Mouse (Mus musculus) right cerebral cortex, postnatal 25 days (tissue): Measurements from ENCODE around the gene Celsr1.
A peak's percentile ranks its signal among the peaks of the same experiment; 100 is the strongest.
"Not testable (repeated sequence)": the region's sequence is repeated elsewhere in the genome, so short reads cannot be mapped to it uniquely, and the experiment has no call there.

Source experiments
- DNase-seq: peaks from one replicate; pipeline ENCODE4 v3.0.0; 2022

The Celsr1 gene

GRCm38 (mm10) chr15:86064191-86064849 is 30.7 kb upstream of the Celsr1 start:
- no peak for DNase-seq

- no peak for DNase-seq
Measured at GRCm38 (mm10) chr15:86061848-86062481, 28.4 kb upstream of the Celsr1 start.

- DNase-seq, result no peak
Measured at GRCm38 (mm10) chr15:86061221-86061620, 27.6 kb upstream of the Celsr1 start.

- no peak for DNase-seq
Measured at GRCm38 (mm10) chr15:86060581-86060980, 27.0 kb upstream of the Celsr1 start.

GRCm38 (mm10) chr15:86059835-86060380 is 26.3 kb upstream of the Celsr1 start:
- no peak for DNase-seq

- no peak for DNase-seq
Measured at GRCm38 (mm10) chr15:86058931-86059834, 25.6 kb upstream of the Celsr1 start.

GRCm38 (mm10) chr15:86058394-86058915 is 24.9 kb upstream of the Celsr1 start:
- DNase-seq, result peak; percentile 89

GRCm38 (mm10) chr15:86057908-86058307 is 24.3 kb upstream of the Celsr1 start:
- no peak for DNase-seq

- DNase-seq, result no peak
Measured at GRCm38 (mm10) chr15:86057413-86057812, 23.8 kb upstream of the Celsr1 start, which contains the start of gene Gramd4. Gene Gramd4 (plus strand): TSS chr15:86057695.

GRCm38 (mm10) chr15:86056221-86056760 is 22.7 kb upstream of the Celsr1 start:
- DNase-seq, result no peak

GRCm38 (mm10) chr15:86054861-86055260 is 21.3 kb upstream of the Celsr1 start:
- not testable (repeated sequence) for DNase-seq

GRCm38 (mm10) chr15:86053890-86054536 is 20.4 kb upstream of the Celsr1 start:
- peak; percentile 73 for DNase-seq

- DNase-seq, result no peak
Measured at GRCm38 (mm10) chr15:86051878-86052478, 18.4 kb upstream of the Celsr1 start.

GRCm38 (mm10) chr15:86051152-86051551 is 17.6 kb upstream of the Celsr1 start:
- no peak for DNase-seq

- no peak for DNase-seq
Measured at GRCm38 (mm10) chr15:86050170-86050743, 16.7 kb upstream of the Celsr1 start.

- no peak for DNase-seq
Measured at GRCm38 (mm10) chr15:86049510-86049909, 15.9 kb upstream of the Celsr1 start.

GRCm38 (mm10) chr15:86042364-86042763 is 8.8 kb upstream of the Celsr1 start:
- DNase-seq, result no peak

GRCm38 (mm10) chr15:86041421-86041820 is 7.8 kb upstream of the Celsr1 start:
- DNase-seq, result no peak

GRCm38 (mm10) chr15:86038802-86039201 is 5.2 kb upstream of the Celsr1 start:
- peak; percentile 63 for DNase-seq

GRCm38 (mm10) chr15:86035913-86036312 is 2.3 kb upstream of the Celsr1 start:
- DNase-seq, result no peak

- no peak for DNase-seq
Measured at GRCm38 (mm10) chr15:86034781-86035360, 1.3 kb upstream of the Celsr1 start.
